Mouse (Mus musculus): Measurements from ENCODE around the gene A3galt2. TPM values are rescaled to one million over a fixed set of nuclear protein-coding genes. Genes with fewer than 3 reads are reported as not detected.
A peak's percentile ranks its signal among the peaks of the same experiment; 100 is the strongest.

Gene A3galt2
- polyA plus RNA-seq, 1 experiment from 2014 or later: 0.17 TPM

GRCm38 (mm10) chr4:128720110-128720509 is 35.1 kb upstream of the A3galt2 start:
- H3K27me3 ChIP-seq (ENCODE audit: insufficient read depth, low read length): no peaks in the 10 kb centered on the region
- 0 out of 2 replicates have a peak, but pooled peaks cover 6% of the 10 kb centered on the region for H3K36me3 ChIP-seq (ENCODE audit: insufficient read depth)
- peak; percentile 44; the same call in 1 of the 2 replicates for TF ChIP-seq CTCF (IDR thresholded peaks at IDR 0.05; ENCODE audit: low read depth)
- 2% methylated on average over 5 of the region's 5 CpGs for WGBS
- no peak overlapping the region for H3K4me2 ChIP-seq
- peaks cover 28% of the 10 kb centered on the region for H3K4me1 ChIP-seq (ENCODE audit: insufficient read depth)
- H3K9ac ChIP-seq: no peak overlapping the region
- peak overlapping the region; percentile 75; the same call in 1 of the 2 replicates for H3K27ac ChIP-seq (ENCODE audit: low read depth)
- peak; percentile 96 for DNase-seq
- no peak overlapping the region for H3K4me3 ChIP-seq (ENCODE audit: low read depth, low read length)
- H3K9me3 ChIP-seq (ENCODE audit: low read depth, low read length): no peaks in the 10 kb centered on the region
- ATAC-seq (ENCODE audit: insufficient read depth): peak; percentile 74

- H3K4me2 ChIP-seq: no peak overlapping the region
- H3K27me3 ChIP-seq (ENCODE audit: insufficient read depth, low read length): no peaks in the 10 kb centered on the region
- no peak overlapping the region for H3K4me3 ChIP-seq (ENCODE audit: low read depth, low read length)
- WGBS: 68% methylated on average over 9 of the region's 9 CpGs
- TF ChIP-seq CTCF (IDR thresholded peaks at IDR 0.05; ENCODE audit: low read depth): no peak
- no peak overlapping the region for H3K27ac ChIP-seq (ENCODE audit: low read depth)
- no peaks in the 10 kb centered on the region for H3K9me3 ChIP-seq (ENCODE audit: low read depth, low read length)
- DNase-seq (no peak), ATAC-seq (ENCODE audit: insufficient read depth) (no peak)
- 0 out of 2 replicates have a peak, but pooled peaks cover 6% of the 10 kb centered on the region for H3K36me3 ChIP-seq (ENCODE audit: insufficient read depth)
- H3K4me1 ChIP-seq (ENCODE audit: insufficient read depth): peaks cover 17% of the 10 kb centered on the region
- H3K9ac ChIP-seq: no peak overlapping the region
Measured at GRCm38 (mm10) chr4:128721061-128721648, 34.0 kb upstream of the A3galt2 start.

GRCm38 (mm10) chr4:128721761-128722160 is 33.4 kb upstream of the A3galt2 start:
- Histone ChIP-seq H3K27me3 (ENCODE audit: insufficient read depth, low read length) (no peaks in the 10 kb centered on the region), H3K9ac (no peak overlapping the region), H3K27ac (ENCODE audit: low read depth) (no peak overlapping the region), H3K4me3 (ENCODE audit: low read depth, low read length) (no peak overlapping the region), H3K9me3 (ENCODE audit: low read depth, low read length) (no peaks in the 10 kb centered on the region), H3K36me3 (ENCODE audit: insufficient read depth) (0 out of 2 replicates have a peak, but pooled peaks cover 6% of the 10 kb centered on the region), H3K4me2 (no peak overlapping the region), H3K4me1 (ENCODE audit: insufficient read depth) (peaks cover 11% of the 10 kb centered on the region; the same call in 1 of the 2 replicates)
- no peak for DNase-seq
- no peak for ATAC-seq (ENCODE audit: insufficient read depth)
- 80% methylated on average over 4 of the region's 4 CpGs for WGBS
- no peak for TF ChIP-seq CTCF (IDR thresholded peaks at IDR 0.05; ENCODE audit: low read depth)

- WGBS: 88% methylated on average over 8 of the region's 8 CpGs
- Histone ChIP-seq H3K9ac (no peak overlapping the region), H3K4me2 (no peak overlapping the region), H3K27ac (ENCODE audit: low read depth) (no peak overlapping the region), H3K36me3 (ENCODE audit: insufficient read depth) (0 out of 2 replicates have a peak, but pooled peaks cover under 1% of the 10 kb centered on the region), H3K9me3 (ENCODE audit: low read depth, low read length) (no peaks in the 10 kb centered on the region), H3K4me3 (ENCODE audit: low read depth, low read length) (no peak overlapping the region), H3K27me3 (ENCODE audit: insufficient read depth, low read length) (no peaks in the 10 kb centered on the region), H3K4me1 (ENCODE audit: insufficient read depth) (peaks cover 11% of the 10 kb centered on the region; the same call in 1 of the 2 replicates)
- DNase-seq: no peak
- ATAC-seq (ENCODE audit: insufficient read depth): no peak
- TF ChIP-seq CTCF (IDR thresholded peaks at IDR 0.05; ENCODE audit: low read depth): no peak
Measured at GRCm38 (mm10) chr4:128722932-128723331, 32.2 kb upstream of the A3galt2 start.

GRCm38 (mm10) chr4:128723431-128723830 is 31.7 kb upstream of the A3galt2 start:
- Histone ChIP-seq H3K36me3 (ENCODE audit: insufficient read depth) (no peaks in the 10 kb centered on the region), H3K4me1 (ENCODE audit: insufficient read depth) (peaks cover 11% of the 10 kb centered on the region; the same call in 1 of the 2 replicates), H3K27me3 (ENCODE audit: insufficient read depth, low read length) (no peaks in the 10 kb centered on the region), H3K4me3 (ENCODE audit: low read depth, low read length) (no peak overlapping the region), H3K27ac (ENCODE audit: low read depth) (no peak overlapping the region), H3K9ac (no peak overlapping the region), H3K9me3 (ENCODE audit: low read depth, low read length) (no peaks in the 10 kb centered on the region), H3K4me2 (no peak overlapping the region)
- DNase-seq: no peak
- TF ChIP-seq CTCF (IDR thresholded peaks at IDR 0.05; ENCODE audit: low read depth): no peak
- no peak for ATAC-seq (ENCODE audit: insufficient read depth)
- WGBS: 80% methylated on average over 13 of the region's 13 CpGs

GRCm38 (mm10) chr4:128724059-128724458 is 31.1 kb upstream of the A3galt2 start:
- Histone ChIP-seq H3K4me1 (ENCODE audit: insufficient read depth) (peaks cover 11% of the 10 kb centered on the region; the same call in 1 of the 2 replicates), H3K27ac (ENCODE audit: low read depth) (no peak overlapping the region), H3K9ac (no peak overlapping the region), H3K4me3 (ENCODE audit: low read depth, low read length) (no peak overlapping the region), H3K27me3 (ENCODE audit: insufficient read depth, low read length) (no peaks in the 10 kb centered on the region), H3K9me3 (ENCODE audit: low read depth, low read length) (no peaks in the 10 kb centered on the region), H3K36me3 (ENCODE audit: insufficient read depth) (no peaks in the 10 kb centered on the region), H3K4me2 (no peak overlapping the region)
- DNase-seq (no peak), ATAC-seq (ENCODE audit: insufficient read depth) (no peak)
- WGBS: 57% methylated on average over 7 of the region's 7 CpGs
- TF ChIP-seq CTCF (IDR thresholded peaks at IDR 0.05; ENCODE audit: low read depth): no peak

- WGBS: 4% methylated on average over 53 of the region's 68 CpGs
- H3K9ac ChIP-seq: peak overlapping the region; percentile 99
Measured at GRCm38 (mm10) chr4:128727019-128727720, 28.0 kb upstream of the A3galt2 start.

More at GRCm38 (mm10) chr4:128727019-128727720, 28.0 kb upstream of the A3galt2 start:
- peak overlapping the region; percentile 88 for H3K4me2 ChIP-seq
- peaks cover 12% of the 10 kb centered on the region; the same call in 1 of the 2 replicates for H3K36me3 ChIP-seq (ENCODE audit: insufficient read depth)
- H3K9me3 ChIP-seq (ENCODE audit: low read depth, low read length): no peaks in the 10 kb centered on the region
- H3K27me3 ChIP-seq (ENCODE audit: insufficient read depth, low read length): no peaks in the 10 kb centered on the region
- DNase-seq (peak; percentile 93), ATAC-seq (ENCODE audit: insufficient read depth) (peak; percentile 92)
- TF ChIP-seq CTCF (IDR thresholded peaks at IDR 0.05; ENCODE audit: low read depth): no peak
- H3K27ac ChIP-seq (ENCODE audit: low read depth): peak overlapping the region; percentile 95
- H3K4me1 ChIP-seq (ENCODE audit: insufficient read depth): peaks cover 16% of the 10 kb centered on the region
- peak overlapping the region; percentile 95 for H3K4me3 ChIP-seq (ENCODE audit: low read depth, low read length)
